Mouse (Mus musculus): ENCODE data around the gene Itpkb.

The Itpkb gene

GRCm38 (mm10) chr1:180473566-180473965, 143.3 kb downstream of the Itpkb start:
- peak; percentile 50 to 74 for DNase-seq

Measured in cerebellum, postnatal 14 days (tissue).